Mouse (Mus musculus) kidney, embryonic 15.5 days (tissue): ENCODE results near the gene Dhx57. TPM values are rescaled to one million over a fixed set of nuclear protein-coding genes. Genes with fewer than 3 reads are reported as not detected.
"Not testable (repeated sequence)": the region's sequence is repeated elsewhere in the genome, so short reads cannot be mapped to it uniquely, and the experiment has no call there.

Source experiments
- ATAC-seq: fragments of 200-750 bp; cut with Nextera tagmentation; replicated peaks from 2 replicates; pipeline ENCODE4 v1.8.0; 2017; ENCODE audit warnings: moderate TSS enrichment; ENCODE audit not compliant: low FRiP score
- H3K27ac ChIP-seq: fragments of 300-500 bp; sonication (generic); 2 replicates; pipeline ENCODE4 v1.5.1; 2015; ENCODE audit warnings: mild to moderate bottlenecking, inconsistent platforms
- H3K27me3 ChIP-seq: fragments of 300-500 bp; sonication (generic); 2 replicates; pipeline ENCODE4 v1.6.1; 2015; ENCODE audit warnings: inconsistent platforms
- H3K36me3 ChIP-seq: fragments of 300-500 bp; sonication (generic); 2 replicates; pipeline ENCODE4 v1.6.1; 2015; ENCODE audit warnings: inconsistent platforms
- H3K4me1 ChIP-seq: fragments of 300-500 bp; sonication (generic); 2 replicates; pipeline ENCODE4 v1.6.1; 2015; ENCODE audit warnings: inconsistent platforms
- H3K4me2 ChIP-seq: fragments of 300-500 bp; sonication (generic); 2 replicates; pipeline ENCODE4 v1.6.1; 2015; ENCODE audit warnings: moderate library complexity, mild to moderate bottlenecking, inconsistent platforms
- H3K4me3 ChIP-seq: fragments of 300-500 bp; sonication (generic); replicated peaks from 2 replicates; pipeline ENCODE4 v1.5.1; 2015; ENCODE audit warnings: mild to moderate bottlenecking, inconsistent platforms
- H3K9ac ChIP-seq: fragments of 300-500 bp; sonication (generic); 2 replicates; pipeline ENCODE4 v1.6.1; 2015; ENCODE audit warnings: mild to moderate bottlenecking, inconsistent platforms
- H3K9me3 ChIP-seq: fragments of 300-500 bp; sonication (generic); replicated peaks from 2 replicates; pipeline ENCODE4 v1.6.1; 2016; ENCODE audit warnings: inconsistent platforms
- WGBS: fragments of 180-500 bp; shearing (Covaris S2); methylation state at CpG from one replicate; pipeline ENCODE4 v1.1.7; 2015; ENCODE audit warnings: mixed read lengths; 5-methylcytosine and 5-hydroxymethylcytosine counted together
- polyA plus RNA-seq: library from polyadenylated mRNA; unstranded; fragments of >200 nt; fragmentation: Nextera tagmentation; extraction: Ambion mirVana; gene quantifications from 2 replicates; pipeline ENCODE4 v1.2.1, GENCODE M21; 2015

The Dhx57 gene
- polyA plus RNA-seq, 1 experiment from 2014 or later: 16.6 TPM

DNA sequence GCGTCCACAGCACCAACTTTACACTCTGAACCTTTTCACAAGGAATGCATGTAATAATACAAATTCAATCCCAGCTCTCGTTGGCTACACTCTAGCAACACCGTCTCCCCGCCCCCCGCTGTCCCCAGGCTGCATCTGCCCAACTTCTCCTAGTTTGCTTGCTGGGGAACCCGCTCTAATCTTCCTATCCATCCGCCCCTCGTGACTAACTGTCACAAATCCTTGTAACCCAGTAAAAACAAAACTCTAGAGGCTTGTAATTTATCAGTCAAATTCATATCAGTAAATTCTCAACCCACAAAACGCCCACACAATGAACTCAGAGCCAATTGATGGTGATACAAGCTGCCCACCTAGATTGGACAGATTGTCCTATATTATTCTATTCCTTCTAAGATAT lies 69.1 kb downstream of the Dhx57 start:
- WGBS: 66% methylated on average over 9 of the region's 9 CpGs
- no peak for ATAC-seq
- no peaks in the 10 kb centered on the region for H3K36me3 ChIP-seq
- no peaks in the 10 kb centered on the region for H3K9me3 ChIP-seq
- H3K9ac ChIP-seq: no peak overlapping the region
- H3K4me3 ChIP-seq: no peak overlapping the region
- no peaks in the 10 kb centered on the region for H3K27me3 ChIP-seq
- H3K4me2 ChIP-seq: no peak overlapping the region
- H3K27ac ChIP-seq: no peak overlapping the region
- H3K4me1 ChIP-seq: peaks cover 5% of the 10 kb centered on the region

DNA sequence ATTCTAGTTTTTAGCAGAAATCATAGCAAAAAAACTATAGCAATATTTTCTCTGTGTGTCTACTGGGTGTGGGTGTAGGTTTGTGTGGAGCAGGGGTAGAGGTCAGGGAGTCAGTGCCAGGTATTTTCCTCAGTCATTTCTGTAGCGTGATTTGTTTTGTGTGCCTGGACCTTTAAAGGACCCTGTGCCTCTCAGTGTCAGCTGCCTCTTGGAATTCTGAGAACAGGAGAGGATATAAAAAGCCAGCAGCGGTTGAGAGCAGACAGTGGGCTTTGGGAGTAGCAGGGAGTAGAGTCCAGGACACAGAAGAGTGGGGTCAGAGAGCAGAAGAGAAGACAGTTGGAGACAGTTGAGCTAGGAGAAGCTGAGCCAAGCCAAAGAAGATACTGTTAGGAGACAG lies 70.1 kb downstream of the Dhx57 start:
- Histone ChIP-seq H3K9ac (no peak overlapping the region), H3K27me3 (no peaks in the 10 kb centered on the region), H3K4me2 (no peak overlapping the region), H3K4me1 (peaks cover 4% of the 10 kb centered on the region), H3K9me3 (no peaks in the 10 kb centered on the region), H3K36me3 (no peaks in the 10 kb centered on the region), H3K4me3 (no peak overlapping the region), H3K27ac (no peak overlapping the region)
- WGBS: 64% methylated on average over 2 of the region's 2 CpGs
- ATAC-seq: no peak

DNA sequence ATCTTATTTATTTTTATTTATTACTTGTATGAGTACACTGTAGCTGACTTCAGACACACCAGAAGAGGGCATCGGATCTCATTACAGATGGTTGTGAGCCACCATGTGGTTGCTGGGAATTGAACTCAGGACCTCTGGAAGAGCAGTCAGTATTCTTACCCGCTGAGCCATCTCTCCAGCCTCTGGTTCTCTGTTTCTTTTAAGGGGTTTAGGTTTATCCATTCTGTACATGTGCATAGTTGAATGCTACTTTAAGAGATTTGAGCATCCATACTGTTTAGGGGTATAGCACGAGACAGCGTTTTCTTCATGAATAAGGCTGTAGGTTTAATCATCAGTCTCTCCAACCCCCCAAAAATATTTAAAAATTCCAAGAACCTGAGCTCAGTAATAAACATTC lies 76.3 kb downstream of the Dhx57 start:
- H3K4me1 ChIP-seq, H3K27me3 ChIP-seq, H3K4me2 ChIP-seq, H3K36me3 ChIP-seq, ATAC-seq, H3K27ac ChIP-seq, H3K9ac ChIP-seq, H3K9me3 ChIP-seq, H3K4me3 ChIP-seq: not testable (repeated sequence)
- WGBS: 91% methylated on average over 4 of the region's 4 CpGs

DNA sequence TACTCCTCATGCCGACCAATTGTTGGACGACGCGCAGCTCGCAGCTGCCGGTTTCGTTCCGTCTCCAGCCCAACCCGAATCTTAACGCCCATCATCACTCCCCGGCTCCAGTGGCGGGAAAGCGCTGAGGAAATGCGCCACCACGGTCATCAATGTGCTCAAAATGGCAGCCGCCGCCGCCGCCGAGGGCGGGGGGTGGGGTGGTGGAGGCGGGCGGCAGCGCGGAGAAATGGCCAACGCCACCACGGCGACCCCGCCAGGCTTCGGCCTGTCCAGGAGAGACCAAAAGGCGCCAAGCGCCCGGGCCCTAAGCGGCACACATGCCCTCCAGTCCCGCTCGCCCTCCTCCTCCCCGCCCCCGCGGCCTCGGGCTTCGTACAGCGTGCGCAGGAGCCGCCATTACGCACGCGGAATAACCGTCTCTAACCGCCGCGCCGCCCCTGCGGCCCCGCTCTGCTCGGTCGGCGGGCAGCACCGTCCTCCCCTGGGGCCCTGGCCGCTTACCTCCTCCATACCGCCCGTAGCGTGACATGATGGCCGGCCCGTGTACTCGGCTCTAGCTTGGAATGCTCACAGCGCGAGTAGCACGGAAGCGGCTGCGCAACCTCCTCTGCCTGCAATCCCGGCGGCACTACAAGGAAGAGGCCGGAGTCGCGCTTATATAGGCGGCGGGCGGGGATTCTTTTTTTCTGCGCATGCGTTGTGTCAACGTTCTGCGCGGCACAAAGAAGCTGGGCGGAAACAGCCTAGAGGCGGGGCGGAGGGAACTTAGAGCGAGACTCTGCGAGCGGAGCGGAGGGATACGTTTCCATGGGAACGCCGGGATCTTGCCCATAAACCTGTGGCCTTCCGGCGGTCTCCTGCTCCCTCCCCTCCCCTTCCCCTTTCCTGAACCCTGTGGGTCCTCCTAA lies 83.3 kb downstream of the Dhx57 start, which contains the start of the genes Srsf7 and Ttc39d:
Gene Srsf7, minus strand, starts transcription at position 637 of the 911 bp plus-strand sequence.
Gene Ttc39d, plus strand, starts transcription at position 790 of the 911 bp plus-strand sequence.
- under 1% methylated on average over 95 of the region's 95 CpGs for WGBS
- Histone ChIP-seq H3K4me2 (peak within 1 kb of the TSS; percentile 76), H3K4me3 (peak within 1 kb of the TSS; percentile 98), H3K4me1 (peaks cover 21% of the 10 kb centered on the region), H3K27ac (peak within 1 kb of the TSS; percentile 99), H3K36me3 (peaks cover 32% of the 10 kb centered on the region), H3K27me3 (no peaks in the 10 kb centered on the region), H3K9me3 (no peaks in the 10 kb centered on the region), H3K9ac (peak within 1 kb of the TSS; percentile 99)
- peak; percentile 95 for ATAC-seq

DNA sequence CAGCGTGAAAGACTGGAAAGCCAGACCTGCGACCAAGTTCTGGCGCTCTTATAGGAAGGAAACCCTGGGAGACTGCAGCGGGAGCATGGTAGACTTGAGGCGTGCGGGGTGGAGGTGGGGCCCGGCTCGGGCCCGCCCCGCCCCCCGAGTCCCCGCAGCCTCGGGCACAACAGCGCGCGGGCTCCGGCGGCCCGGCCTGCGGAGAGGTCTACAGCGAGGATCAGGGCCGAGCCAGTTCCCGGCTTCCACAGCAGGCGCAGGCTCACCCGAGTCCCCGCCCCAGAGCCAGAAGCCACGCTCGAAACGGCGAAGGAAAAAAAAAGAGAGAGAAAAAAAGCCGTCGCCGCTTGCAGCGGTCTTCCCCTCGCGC lies 84.0 kb downstream of the Dhx57 start:
- no peaks in the 10 kb centered on the region for H3K27me3 ChIP-seq
- peak; percentile 50 for ATAC-seq
- H3K9me3 ChIP-seq: no peaks in the 10 kb centered on the region
- H3K9ac ChIP-seq: peak overlapping the region; percentile 99
- H3K36me3 ChIP-seq: peaks cover 38% of the 10 kb centered on the region
- peak overlapping the region; percentile 99 for H3K27ac ChIP-seq
- peaks cover 21% of the 10 kb centered on the region for H3K4me1 ChIP-seq
- H3K4me2 ChIP-seq: peak overlapping the region; percentile 76
- whole genome bisulfite sequencing: 0% methylated on average over 36 of the region's 36 CpGs
- H3K4me3 ChIP-seq: peak overlapping the region; percentile 98

DNA sequence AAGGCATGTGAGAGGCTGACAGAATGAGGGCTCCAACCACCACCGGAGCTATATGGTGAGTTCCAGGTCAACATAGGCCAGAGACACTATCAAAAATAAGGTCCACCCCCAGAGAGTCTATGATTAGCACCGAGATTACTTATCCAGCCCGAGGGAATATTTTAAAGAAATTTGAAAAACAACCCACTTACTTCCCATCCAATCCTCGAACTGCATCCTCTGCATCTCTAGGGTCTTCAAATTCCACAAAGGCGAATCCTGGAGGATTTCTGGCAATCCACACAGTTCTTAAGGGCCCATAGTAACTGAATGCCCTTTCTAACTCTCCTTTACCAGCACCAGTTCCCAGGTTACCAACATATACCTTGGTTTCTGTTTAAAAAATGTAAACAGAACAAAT lies 84.6 kb downstream of the Dhx57 start:
- Histone ChIP-seq H3K4me2 (peak overlapping the region; percentile 76), H3K9me3 (no peaks in the 10 kb centered on the region), H3K9ac (peak overlapping the region; percentile 99), H3K27ac (peak overlapping the region; percentile 99), H3K4me1 (peaks cover 21% of the 10 kb centered on the region), H3K4me3 (peak overlapping the region; percentile 98), H3K27me3 (no peaks in the 10 kb centered on the region), H3K36me3 (peaks cover 42% of the 10 kb centered on the region)
- ATAC-seq: no peak
- WGBS: 9% methylated on average over 5 of the region's 5 CpGs

GRCm38 (mm10) chr17:80199160-80199778 lies 91.0 kb downstream of the Dhx57 start:
- no peak overlapping the region for H3K4me3 ChIP-seq
- H3K4me1 ChIP-seq: peaks cover 5% of the 10 kb centered on the region; the same call in 1 of the 2 replicates
- 83% methylated on average over 3 of the region's 3 CpGs for WGBS
- ATAC-seq: 0 out of 2 replicates have a peak, but pooled peaks have one; percentile 25
- H3K36me3 ChIP-seq: peaks cover 86% of the 10 kb centered on the region
- no peaks in the 10 kb centered on the region for H3K27me3 ChIP-seq
- no peak overlapping the region for H3K9ac ChIP-seq
- no peaks in the 10 kb centered on the region for H3K9me3 ChIP-seq
- no peak overlapping the region for H3K4me2 ChIP-seq
- H3K27ac ChIP-seq: no peak overlapping the region

DNA sequence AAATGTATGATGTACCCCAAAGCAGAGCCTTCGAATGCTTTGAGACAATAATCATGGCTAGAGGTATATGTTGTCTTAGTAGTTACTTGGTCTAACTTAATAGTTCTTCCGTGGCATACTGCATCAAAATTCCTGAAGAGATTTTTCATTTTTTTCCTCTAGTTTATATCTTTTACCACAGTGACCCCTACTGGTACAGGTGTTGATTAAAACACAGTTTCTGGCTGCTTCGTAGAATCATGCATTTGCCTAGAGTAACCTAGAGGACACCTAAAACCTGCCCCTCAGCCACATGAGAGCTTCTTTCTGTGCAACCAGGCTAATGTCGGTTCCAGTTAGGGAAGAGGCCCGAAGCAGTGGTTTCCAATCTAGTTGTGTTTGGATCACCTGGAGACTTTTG lies 97.2 kb downstream of the Dhx57 start:
- Histone ChIP-seq H3K9ac (no peak overlapping the region), H3K27me3 (no peaks in the 10 kb centered on the region), H3K27ac (no peak overlapping the region), H3K4me2 (no peak overlapping the region), H3K9me3 (no peaks in the 10 kb centered on the region), H3K4me1 (no peaks in the 10 kb centered on the region), H3K36me3 (peaks cover 33% of the 10 kb centered on the region), H3K4me3 (no peak overlapping the region)
- WGBS: 73% methylated on average over 5 of the region's 5 CpGs
- no peak for ATAC-seq

Other genes starting within 250 kb of the Dhx57 start
- 65.5 and 67.1 TPM in 2 replicates for gene Hnrnpll, start 228.1 kb downstream of the Dhx57 start, polyA plus RNA-seq
- 18.2 and 20.8 TPM in 2 replicates for gene Galm, start 163.0 kb downstream of the Dhx57 start, polyA plus RNA-seq
- gene Srsf7, start 83.2 kb downstream of the Dhx57 start, polyA plus RNA-seq: 622 and 668 TPM in 2 replicates
- gene Ttc39d, start 83.0 kb downstream of the Dhx57 start, polyA plus RNA-seq: 0.16 TPM in 1 of 2 replicates, not detected in the other
- gene Gemin6, start 66.0 kb downstream of the Dhx57 start, polyA plus RNA-seq: 41.0 and 45.1 TPM in 2 replicates
- 34.6 and 35.7 TPM in 2 replicates for gene Morn2, start 273 bp downstream of the Dhx57 start, polyA plus RNA-seq
- gene Arhgef33, start 16.9 kb upstream of the Dhx57 start, polyA plus RNA-seq: 0.60 and 0.63 TPM in 2 replicates
- 1.7 and 2.0 TPM in 2 replicates for gene Gm10190, start 83.1 kb upstream of the Dhx57 start, polyA plus RNA-seq
- 4.6 TPM in 2 replicates for gene Sos1, start 190.0 kb upstream of the Dhx57 start, polyA plus RNA-seq